Mouse (Mus musculus) embryonic fibroblast, embryonic 13.5 days (primary cell): ENCODE results near the gene Gpc4.

Experiments
- CTCF ChIP-seq: IDR thresholded peaks from 2 replicates; pipeline ENCODE4 v1.5.1; 2011; ENCODE audit warnings: mild to moderate bottlenecking, control low read depth, low read length, moderate library complexity, borderline replicate concordance; ENCODE audit not compliant: insufficient read depth
- POLR2A ChIP-seq: IDR thresholded peaks from 2 replicates; pipeline ENCODE4 v1.6.1; 2011; ENCODE audit warnings: low read depth, mild to moderate bottlenecking, control low read depth, low read length, moderate library complexity

- TF ChIP-seq POLR2A (no peak), CTCF (no peak)
Observed at GRCm38 (mm10) chrX:52103771-52104170, 61.3 kb downstream of the Gpc4 start.
